Mouse (Mus musculus): Measurements from ENCODE around the gene Traf3. TPM values are rescaled to one million over a fixed set of nuclear protein-coding genes. Genes with fewer than 3 reads are reported as not detected.

Gene Traf3
- polyA plus RNA-seq, 1 experiment from 2014 or later, result 22.1 TPM

DNA sequence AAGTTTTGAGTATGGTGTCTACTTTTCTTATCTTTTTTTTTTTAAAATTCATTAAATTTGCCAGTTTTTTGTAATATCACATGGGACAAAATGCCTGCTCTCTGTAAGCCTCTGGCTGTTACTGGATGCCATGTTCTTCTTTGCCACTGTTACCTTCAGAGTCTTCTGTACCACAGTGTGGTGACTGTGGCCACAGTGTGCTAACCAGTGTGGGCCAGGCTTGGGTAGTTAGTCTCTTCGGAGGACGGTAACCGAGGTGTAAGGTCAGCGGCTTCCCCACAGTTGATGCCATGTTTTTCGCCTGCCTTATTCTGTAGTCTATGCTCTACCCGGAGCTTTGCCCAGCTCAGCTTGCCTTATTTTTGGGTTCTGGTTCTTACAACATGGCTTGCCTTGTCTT is 16.2 kb downstream of the Traf3 start:
- Histone ChIP-seq H3K36me3 (ENCODE audit: control insufficient read depth, insufficient read depth, low read length) (no peaks in the 10 kb centered on the region), H3K4me3 (ENCODE audit: low read depth, low read length) (no peak overlapping the region), H3K27ac (ENCODE audit: low read depth, low read length) (no peak overlapping the region), H3K9me3 (ENCODE audit: control insufficient read depth, low read length) (no peaks in the 10 kb centered on the region), H3K27me3 (ENCODE audit: control insufficient read depth, insufficient read depth, low read length) (no peaks in the 10 kb centered on the region), H3K4me1 (ENCODE audit: control insufficient read depth, insufficient read depth, low read length) (no peaks in the 10 kb centered on the region), H3K9ac (replicated peaks; ENCODE audit: low read depth, low read length) (no peak overlapping the region), H3K4me2 (ENCODE audit: low read depth, low read length) (no peak overlapping the region)
- 98% methylated on average over 6 of the region's 6 CpGs for WGBS
- ATAC-seq (ENCODE audit: low read depth), result no peak

DNA sequence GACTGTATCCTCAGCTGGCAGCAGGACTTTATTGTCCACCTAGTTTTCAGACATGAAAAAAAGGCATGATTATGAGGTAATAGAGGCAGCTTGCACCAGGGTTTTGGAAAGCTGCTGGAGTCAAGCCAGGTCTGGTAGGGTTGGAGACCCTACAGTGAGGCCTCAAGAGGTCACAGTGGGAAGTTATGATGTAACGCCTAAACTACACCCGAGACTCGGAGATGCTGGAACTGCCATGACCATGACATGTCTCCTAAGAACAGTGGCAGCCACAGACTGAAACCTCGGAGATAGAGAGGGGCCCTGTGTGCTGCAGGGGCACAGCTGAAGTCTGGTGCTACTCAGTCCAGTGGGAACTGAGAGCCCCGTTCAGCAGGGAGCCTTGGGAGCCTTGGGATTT is 18.3 kb downstream of the Traf3 start, which contains the start of gene 4930595D18Rik:
TSS of gene 4930595D18Rik (minus strand) at position 16 of the 400 bp plus-strand sequence.
- Histone ChIP-seq H3K27me3 (ENCODE audit: control insufficient read depth, insufficient read depth, low read length) (no peaks in the 10 kb centered on the region), H3K4me3 (ENCODE audit: low read depth, low read length) (no peak within 1 kb of the TSS), H3K27ac (ENCODE audit: low read depth, low read length) (no peak within 1 kb of the TSS), H3K4me1 (ENCODE audit: control insufficient read depth, insufficient read depth, low read length) (no peaks in the 10 kb centered on the region), H3K9ac (replicated peaks; ENCODE audit: low read depth, low read length) (no peak within 1 kb of the TSS), H3K4me2 (ENCODE audit: low read depth, low read length) (no peak within 1 kb of the TSS), H3K36me3 (ENCODE audit: control insufficient read depth, insufficient read depth, low read length) (no peaks in the 10 kb centered on the region), H3K9me3 (ENCODE audit: control insufficient read depth, low read length) (no peaks in the 10 kb centered on the region)
- ATAC-seq (ENCODE audit: low read depth), result no peak
- WGBS, result 73% methylated on average over 5 of the region's 5 CpGs

DNA sequence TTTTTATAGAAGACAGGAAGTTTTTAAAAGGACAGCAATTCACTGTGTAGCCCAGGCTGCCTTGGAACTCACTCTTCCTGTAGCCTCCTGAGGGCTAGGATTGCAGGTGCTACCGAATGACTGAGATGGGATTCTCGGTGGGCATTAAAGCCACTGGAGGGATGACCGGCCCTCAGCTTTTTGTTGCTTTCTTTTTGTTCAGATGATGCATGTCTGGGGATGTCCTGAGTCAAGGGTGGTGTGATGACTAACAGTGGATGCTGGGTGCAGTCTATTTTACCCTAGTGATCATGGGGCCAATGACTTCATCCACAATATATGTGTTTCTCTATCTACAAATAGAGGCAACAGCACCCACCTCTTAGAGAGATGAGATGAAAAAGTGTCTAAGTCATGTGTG is 20.8 kb downstream of the Traf3 start:
- WGBS, result 75% methylated on average over 3 of the region's 3 CpGs
- no peak overlapping the region for H3K4me2 ChIP-seq (ENCODE audit: low read depth, low read length)
- H3K9me3 ChIP-seq (ENCODE audit: control insufficient read depth, low read length), result no peaks in the 10 kb centered on the region
- no peaks in the 10 kb centered on the region for H3K36me3 ChIP-seq (ENCODE audit: control insufficient read depth, insufficient read depth, low read length)
- no peaks in the 10 kb centered on the region for H3K4me1 ChIP-seq (ENCODE audit: control insufficient read depth, insufficient read depth, low read length)
- H3K4me3 ChIP-seq (ENCODE audit: low read depth, low read length), result no peak overlapping the region
- no peaks in the 10 kb centered on the region for H3K27me3 ChIP-seq (ENCODE audit: control insufficient read depth, insufficient read depth, low read length)
- H3K27ac ChIP-seq (ENCODE audit: low read depth, low read length), result no peak overlapping the region
- ATAC-seq (ENCODE audit: low read depth), result no peak
- no peak overlapping the region for H3K9ac ChIP-seq (replicated peaks; ENCODE audit: low read depth, low read length)

DNA sequence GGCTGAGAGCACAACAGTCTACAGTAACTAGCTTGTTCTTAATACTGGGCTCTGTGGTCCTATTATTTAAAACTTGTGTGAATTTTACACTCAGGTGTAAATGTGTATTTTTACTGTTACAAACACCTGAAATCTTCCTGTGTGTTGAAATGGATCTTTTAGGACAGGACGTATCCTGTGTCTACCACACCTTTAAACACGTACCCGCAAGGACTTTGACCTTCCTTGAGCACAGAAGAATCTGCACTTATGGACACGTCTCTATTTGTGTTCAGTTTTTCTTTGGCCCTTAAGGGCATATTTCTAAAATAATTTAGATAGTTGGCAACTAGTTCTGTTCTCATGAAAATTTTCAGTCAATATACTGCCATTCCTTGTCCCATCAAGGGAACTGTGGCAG is 22.1 kb downstream of the Traf3 start:
- Histone ChIP-seq H3K36me3 (ENCODE audit: control insufficient read depth, insufficient read depth, low read length) (no peaks in the 10 kb centered on the region), H3K27me3 (ENCODE audit: control insufficient read depth, insufficient read depth, low read length) (no peaks in the 10 kb centered on the region), H3K4me3 (ENCODE audit: low read depth, low read length) (no peak overlapping the region), H3K27ac (ENCODE audit: low read depth, low read length) (no peak overlapping the region), H3K9me3 (ENCODE audit: control insufficient read depth, low read length) (no peaks in the 10 kb centered on the region), H3K4me1 (ENCODE audit: control insufficient read depth, insufficient read depth, low read length) (peaks cover 6% of the 10 kb centered on the region; the same call in 1 of the 2 replicates), H3K4me2 (ENCODE audit: low read depth, low read length) (no peak overlapping the region), H3K9ac (replicated peaks; ENCODE audit: low read depth, low read length) (no peak overlapping the region)
- no peak for ATAC-seq (ENCODE audit: low read depth)
- 93% methylated on average over 4 of the region's 4 CpGs for WGBS

DNA sequence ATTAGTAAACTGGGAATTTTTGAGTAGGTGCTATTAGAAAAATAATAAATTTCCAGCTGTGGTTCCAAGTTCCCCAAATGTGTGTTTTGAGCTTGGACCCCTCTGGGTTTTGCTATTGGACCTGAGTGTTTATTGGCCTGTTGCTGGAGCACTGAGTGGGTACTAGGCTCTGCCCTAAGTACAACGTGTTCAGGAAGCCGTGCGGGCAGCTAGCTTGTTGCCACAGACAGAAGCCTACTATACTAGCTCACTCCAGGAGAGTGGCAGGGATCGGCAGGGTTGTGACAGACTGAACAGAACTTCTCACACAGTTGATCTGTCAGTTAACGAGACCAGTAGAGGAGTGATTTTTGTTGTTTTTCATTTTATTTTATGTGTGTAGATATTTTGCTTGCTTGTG is 24.2 kb downstream of the Traf3 start:
- Histone ChIP-seq H3K4me3 (ENCODE audit: low read depth, low read length) (no peak overlapping the region), H3K9ac (replicated peaks; ENCODE audit: low read depth, low read length) (no peak overlapping the region), H3K36me3 (ENCODE audit: control insufficient read depth, insufficient read depth, low read length) (no peaks in the 10 kb centered on the region), H3K27me3 (ENCODE audit: control insufficient read depth, insufficient read depth, low read length) (no peaks in the 10 kb centered on the region), H3K4me1 (ENCODE audit: control insufficient read depth, insufficient read depth, low read length) (peaks cover 15% of the 10 kb centered on the region), H3K4me2 (ENCODE audit: low read depth, low read length) (no peak overlapping the region), H3K9me3 (ENCODE audit: control insufficient read depth, low read length) (no peaks in the 10 kb centered on the region), H3K27ac (ENCODE audit: low read depth, low read length) (no peak overlapping the region)
- ATAC-seq (ENCODE audit: low read depth), result no peak
- 86% methylated on average over 5 of the region's 5 CpGs for WGBS

DNA sequence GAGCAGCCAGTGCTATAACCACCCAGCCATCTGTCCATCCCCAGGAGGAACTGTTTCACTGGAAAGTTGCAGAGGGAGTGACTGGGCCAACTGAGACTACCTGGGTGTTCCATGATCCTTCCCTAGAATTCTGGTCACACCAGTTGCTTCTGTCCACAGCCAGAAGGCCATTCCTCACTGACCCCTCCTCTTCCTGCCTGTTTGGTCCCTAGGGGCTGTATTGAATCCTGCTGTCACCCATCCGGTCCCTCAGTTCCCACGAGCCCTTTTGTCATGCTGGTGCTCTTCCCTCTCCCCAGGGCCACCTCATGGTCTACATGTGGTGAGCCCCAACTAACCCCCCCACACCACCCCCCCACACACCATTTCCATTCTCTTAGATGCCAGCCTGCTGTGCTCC is 24.7 kb downstream of the Traf3 start:
- no peak overlapping the region for H3K27ac ChIP-seq (ENCODE audit: low read depth, low read length)
- H3K36me3 ChIP-seq (ENCODE audit: control insufficient read depth, insufficient read depth, low read length), result no peaks in the 10 kb centered on the region
- H3K4me1 ChIP-seq (ENCODE audit: control insufficient read depth, insufficient read depth, low read length), result peaks cover 15% of the 10 kb centered on the region
- no peaks in the 10 kb centered on the region for H3K9me3 ChIP-seq (ENCODE audit: control insufficient read depth, low read length)
- 40% methylated on average over 2 of the region's 2 CpGs for WGBS
- no peak overlapping the region for H3K4me2 ChIP-seq (ENCODE audit: low read depth, low read length)
- H3K4me3 ChIP-seq (ENCODE audit: low read depth, low read length), result no peak overlapping the region
- H3K27me3 ChIP-seq (ENCODE audit: control insufficient read depth, insufficient read depth, low read length), result no peaks in the 10 kb centered on the region
- no peak for ATAC-seq (ENCODE audit: low read depth)
- H3K9ac ChIP-seq (replicated peaks; ENCODE audit: low read depth, low read length), result no peak overlapping the region

DNA sequence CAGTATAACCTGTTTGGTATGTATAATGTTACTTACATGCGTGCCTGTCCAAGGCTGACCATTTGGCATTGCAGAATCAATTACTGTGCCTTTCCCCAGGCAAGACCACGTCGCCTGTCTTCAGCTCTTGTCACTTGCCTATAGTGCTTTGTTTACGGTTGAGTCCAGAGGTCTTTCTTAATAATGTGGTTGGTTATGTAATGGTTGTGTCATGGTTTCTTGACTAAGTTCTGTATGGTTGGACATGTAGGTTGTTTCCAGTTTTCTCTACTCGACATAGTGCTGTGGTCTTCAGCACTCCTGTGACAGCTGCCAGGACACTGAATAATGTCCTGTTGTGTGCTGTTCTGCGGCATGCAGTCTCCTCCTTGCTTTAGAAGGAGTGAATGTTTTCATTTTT is 26.6 kb downstream of the Traf3 start:
- Histone ChIP-seq H3K27me3 (ENCODE audit: control insufficient read depth, insufficient read depth, low read length) (no peaks in the 10 kb centered on the region), H3K4me1 (ENCODE audit: control insufficient read depth, insufficient read depth, low read length) (peaks cover 15% of the 10 kb centered on the region), H3K27ac (ENCODE audit: low read depth, low read length) (no peak overlapping the region), H3K36me3 (ENCODE audit: control insufficient read depth, insufficient read depth, low read length) (no peaks in the 10 kb centered on the region), H3K9ac (replicated peaks; ENCODE audit: low read depth, low read length) (no peak overlapping the region), H3K9me3 (ENCODE audit: control insufficient read depth, low read length) (no peaks in the 10 kb centered on the region), H3K4me3 (ENCODE audit: low read depth, low read length) (no peak overlapping the region), H3K4me2 (ENCODE audit: low read depth, low read length) (no peak overlapping the region)
- WGBS, result 67% methylated on average over 6 of the region's 6 CpGs
- no peak for ATAC-seq (ENCODE audit: low read depth)

DNA sequence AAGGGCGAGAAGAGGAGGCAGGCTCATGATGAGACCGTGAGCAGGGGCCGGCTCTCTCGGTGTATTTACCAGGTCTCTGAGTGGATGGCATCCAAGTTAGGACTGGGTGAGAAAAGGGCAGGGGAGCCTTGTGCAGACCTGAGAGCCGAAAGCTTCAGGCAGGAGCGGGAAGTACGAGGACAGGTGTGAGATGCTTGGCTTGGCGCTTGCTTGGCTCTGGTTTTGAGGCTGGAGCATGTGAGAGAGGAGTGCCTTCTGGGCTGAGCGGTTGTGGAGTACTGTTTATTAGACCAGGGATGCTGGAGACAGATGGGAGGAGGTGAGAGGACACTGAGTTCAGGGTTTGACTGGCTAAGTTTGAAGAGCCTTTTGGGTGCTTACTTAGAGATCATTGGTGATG is 27.2 kb downstream of the Traf3 start:
- no peak overlapping the region for H3K4me2 ChIP-seq (ENCODE audit: low read depth, low read length)
- H3K27ac ChIP-seq (ENCODE audit: low read depth, low read length), result no peak overlapping the region
- no peaks in the 10 kb centered on the region for H3K27me3 ChIP-seq (ENCODE audit: control insufficient read depth, insufficient read depth, low read length)
- ATAC-seq (ENCODE audit: low read depth), result no peak
- no peak overlapping the region for H3K4me3 ChIP-seq (ENCODE audit: low read depth, low read length)
- peaks cover 15% of the 10 kb centered on the region for H3K4me1 ChIP-seq (ENCODE audit: control insufficient read depth, insufficient read depth, low read length)
- H3K9ac ChIP-seq (replicated peaks; ENCODE audit: low read depth, low read length), result no peak overlapping the region
- H3K36me3 ChIP-seq (ENCODE audit: control insufficient read depth, insufficient read depth, low read length), result no peaks in the 10 kb centered on the region
- WGBS, result 79% methylated on average over 9 of the region's 9 CpGs
- H3K9me3 ChIP-seq (ENCODE audit: control insufficient read depth, low read length), result no peaks in the 10 kb centered on the region

DNA sequence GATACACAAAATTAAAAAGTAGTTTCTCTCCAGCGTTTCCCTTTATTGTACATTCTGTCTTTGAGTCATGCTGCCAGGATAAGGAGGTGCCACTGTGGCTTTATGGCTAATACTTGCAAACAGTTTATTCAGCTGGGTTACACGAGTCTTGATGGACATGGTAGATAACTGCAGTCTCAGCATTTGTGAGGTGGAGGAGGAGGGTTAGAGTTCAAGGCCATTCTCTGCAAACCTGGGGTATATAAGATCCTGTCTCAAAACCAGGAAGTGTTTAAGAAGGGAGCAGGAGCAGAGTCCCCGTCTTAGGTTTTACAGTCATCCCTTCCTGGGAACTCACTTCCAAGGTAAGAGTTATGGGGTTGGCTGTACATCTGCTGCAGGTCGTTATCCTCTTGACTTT is 30.4 kb downstream of the Traf3 start:
- Histone ChIP-seq H3K27me3 (ENCODE audit: control insufficient read depth, insufficient read depth, low read length) (no peaks in the 10 kb centered on the region), H3K4me2 (ENCODE audit: low read depth, low read length) (no peak overlapping the region), H3K4me1 (ENCODE audit: control insufficient read depth, insufficient read depth, low read length) (peaks cover 15% of the 10 kb centered on the region), H3K4me3 (ENCODE audit: low read depth, low read length) (no peak overlapping the region), H3K9ac (replicated peaks; ENCODE audit: low read depth, low read length) (no peak overlapping the region), H3K9me3 (ENCODE audit: control insufficient read depth, low read length) (no peaks in the 10 kb centered on the region), H3K36me3 (ENCODE audit: control insufficient read depth, insufficient read depth, low read length) (no peaks in the 10 kb centered on the region), H3K27ac (ENCODE audit: low read depth, low read length) (no peak overlapping the region)
- ATAC-seq (ENCODE audit: low read depth), result no peak
- 90% methylated on average over 4 of the region's 4 CpGs for WGBS

DNA sequence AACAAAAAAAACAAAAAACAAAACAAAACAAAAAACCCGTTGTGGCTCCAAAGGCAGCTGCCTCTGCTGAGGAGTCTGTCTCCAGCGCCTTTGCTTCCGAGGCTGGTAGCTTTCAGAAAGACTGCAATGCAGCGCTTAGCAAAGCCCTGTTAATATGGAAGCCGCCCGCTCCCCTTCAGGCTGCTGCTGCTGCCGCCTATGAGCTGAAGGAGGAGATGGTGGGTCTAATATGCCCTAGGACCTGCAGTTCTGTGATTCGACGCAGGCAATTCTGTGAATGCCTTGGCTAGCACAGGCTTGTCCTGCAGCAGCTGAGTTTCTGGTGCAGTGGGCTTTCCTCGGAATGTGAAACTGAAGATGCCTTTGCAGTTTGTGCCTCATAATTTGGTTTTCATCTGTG is 36.9 kb downstream of the Traf3 start:
- Histone ChIP-seq H3K4me1 (ENCODE audit: control insufficient read depth, insufficient read depth, low read length) (peaks cover 4% of the 10 kb centered on the region; the same call in 1 of the 2 replicates), H3K27ac (ENCODE audit: low read depth, low read length) (no peak overlapping the region), H3K27me3 (ENCODE audit: control insufficient read depth, insufficient read depth, low read length) (no peaks in the 10 kb centered on the region), H3K4me2 (ENCODE audit: low read depth, low read length) (no peak overlapping the region), H3K9ac (replicated peaks; ENCODE audit: low read depth, low read length) (no peak overlapping the region), H3K4me3 (ENCODE audit: low read depth, low read length) (no peak overlapping the region), H3K9me3 (ENCODE audit: control insufficient read depth, low read length) (no peaks in the 10 kb centered on the region), H3K36me3 (ENCODE audit: control insufficient read depth, insufficient read depth, low read length) (no peaks in the 10 kb centered on the region)
- 47% methylated on average over 10 of the region's 10 CpGs for WGBS
- ATAC-seq (ENCODE audit: low read depth), result no peak

All from neural tube, embryonic 14.5 days (tissue).